Mouse (Mus musculus) gastrocnemius, postnatal 25 days (tissue): ENCODE measurements at regions not wholly inside any gene's neighbourhood (a gene's known extent, or its start where the extent isn't known, plus 50 kb on each side); places are given as distances from the start of the nearest gene placed in this dataset.
A peak's percentile ranks its signal among the peaks of the same experiment; 100 is the strongest.

Experiments used
- DNase-seq: peaks from one replicate; pipeline ENCODE4 v3.0.0; 2022

DNA sequence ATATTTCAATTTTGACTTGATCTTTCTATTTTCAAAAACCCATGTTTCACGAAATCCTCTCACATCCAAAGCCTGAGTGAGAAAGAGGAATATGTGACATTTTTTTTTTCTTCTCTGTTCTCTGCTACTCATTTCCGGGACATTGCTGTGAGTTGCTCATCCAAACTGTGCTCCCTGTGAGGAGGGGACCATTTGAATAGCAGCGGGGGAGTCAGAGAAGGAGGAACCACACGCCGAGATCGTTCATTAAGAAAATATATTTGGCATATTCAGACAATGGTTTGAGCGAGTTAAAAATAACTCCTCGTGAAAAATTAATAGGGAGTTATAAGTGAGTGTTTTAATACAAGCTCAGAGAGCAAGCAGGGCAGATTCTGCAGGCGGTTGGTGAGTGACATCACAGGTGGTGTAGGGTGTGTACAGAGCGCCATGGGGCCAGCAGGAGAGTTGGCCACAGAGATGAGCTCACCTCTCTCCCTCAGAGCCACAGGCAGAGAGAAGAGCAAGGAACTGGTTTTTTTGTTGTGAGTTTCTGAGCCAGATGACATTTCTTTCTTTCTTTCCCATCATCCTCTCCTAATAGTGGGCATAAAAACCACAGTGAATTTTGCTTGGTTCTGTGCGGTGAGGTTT, 54.4 kb upstream of the Calcoco1 start:
- no peak for DNase-seq

DNA sequence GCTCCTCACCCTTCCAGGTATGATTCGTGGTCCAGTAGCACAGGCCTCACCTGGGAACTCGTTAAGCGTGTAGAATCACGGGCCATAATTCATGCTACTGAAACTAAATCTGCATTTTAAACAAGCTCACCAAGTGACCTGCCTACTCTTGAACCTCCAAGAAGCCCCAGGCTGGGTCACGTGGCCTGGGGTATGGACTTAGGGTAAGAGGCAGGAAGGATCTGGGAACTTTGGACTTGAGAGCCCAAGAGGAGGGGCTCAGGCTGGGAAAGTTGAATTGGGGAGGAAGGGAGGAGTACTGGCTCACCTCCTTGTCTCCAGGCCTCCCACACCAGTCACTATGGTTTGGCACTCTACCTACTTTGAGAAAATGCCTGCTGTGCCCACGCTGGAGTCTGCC, 58.6 kb upstream of the Calcoco1 start:
- no peak for DNase-seq

- DNase-seq = no peak
Observed at GRCm38 (mm10) chr15:102782988-102783799, 61.2 kb upstream of the Calcoco1 start.

GRCm38 (mm10) chr15:102785055-102785820, 63.3 kb upstream of the Calcoco1 start:
- peak; percentile 23 for DNase-seq

GRCm38 (mm10) chr15:102788846-102789518, 67.0 kb upstream of the Calcoco1 start:
- no peak for DNase-seq

DNA sequence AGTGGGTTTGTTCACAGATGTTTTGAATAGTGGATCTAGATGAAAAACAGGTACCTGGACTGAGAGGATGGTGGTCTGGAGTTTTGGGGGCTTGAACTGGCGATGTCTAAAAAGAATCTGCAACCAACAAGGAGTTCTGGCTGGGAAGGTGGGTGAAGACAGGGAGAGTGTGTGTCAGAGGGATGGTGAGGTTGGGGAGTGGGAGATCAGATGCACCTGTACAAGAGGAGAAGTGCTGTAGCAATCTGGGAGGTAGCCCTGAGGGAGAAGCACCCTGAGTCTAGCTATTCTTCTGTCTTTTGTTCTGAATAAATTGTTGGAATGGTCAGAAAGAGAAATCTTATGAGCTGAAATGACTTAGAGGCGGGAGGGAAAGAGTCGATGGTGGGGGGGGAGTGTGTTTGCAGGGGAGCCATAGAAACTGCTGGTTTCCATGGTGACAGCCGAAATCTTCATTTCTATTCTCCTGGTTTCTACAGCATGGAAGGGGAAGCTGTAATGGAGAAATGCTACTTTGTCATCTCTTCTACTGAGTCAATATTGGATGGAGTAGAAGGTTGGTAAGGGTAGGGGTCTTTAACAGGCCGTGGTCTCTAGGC, 75.1 kb upstream of the Calcoco1 start:
- no peak for DNase-seq

GRCm38 (mm10) chr15:102800049-102800448, 78.1 kb upstream of the Calcoco1 start:
- DNase-seq = no peak

DNA sequence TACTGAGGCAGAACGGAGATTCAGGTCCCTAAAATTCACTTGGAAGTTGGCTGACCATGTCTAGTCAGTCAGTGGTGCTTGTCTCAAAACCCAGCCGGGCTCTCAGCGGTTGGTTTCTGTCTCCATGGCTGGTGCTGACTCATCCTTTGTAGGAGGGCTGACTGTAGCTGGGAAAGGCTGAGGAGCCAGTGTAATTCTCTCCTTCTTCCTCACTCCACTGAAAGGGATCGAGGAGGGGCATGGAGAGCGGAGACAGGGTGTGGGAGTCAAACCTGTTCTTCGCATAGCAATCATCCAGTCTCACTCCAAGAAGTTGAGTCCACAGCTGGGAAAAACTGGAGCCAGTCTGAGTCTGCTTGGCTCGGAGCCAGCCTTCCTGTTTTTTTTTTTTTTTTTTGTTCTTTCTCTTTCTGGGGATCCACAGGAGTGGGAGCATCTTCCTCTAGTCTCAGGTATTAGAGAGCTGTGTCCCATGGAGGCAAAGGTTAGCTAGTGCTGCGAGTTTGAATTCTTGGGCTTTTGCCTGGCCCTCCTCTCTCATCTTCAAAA, 80.4 kb upstream of the Calcoco1 start:
- DNase-seq = no peak

GRCm38 (mm10) chr15:102807353-102807752, 85.4 kb upstream of the Calcoco1 start:
- DNase-seq = no peak

DNA sequence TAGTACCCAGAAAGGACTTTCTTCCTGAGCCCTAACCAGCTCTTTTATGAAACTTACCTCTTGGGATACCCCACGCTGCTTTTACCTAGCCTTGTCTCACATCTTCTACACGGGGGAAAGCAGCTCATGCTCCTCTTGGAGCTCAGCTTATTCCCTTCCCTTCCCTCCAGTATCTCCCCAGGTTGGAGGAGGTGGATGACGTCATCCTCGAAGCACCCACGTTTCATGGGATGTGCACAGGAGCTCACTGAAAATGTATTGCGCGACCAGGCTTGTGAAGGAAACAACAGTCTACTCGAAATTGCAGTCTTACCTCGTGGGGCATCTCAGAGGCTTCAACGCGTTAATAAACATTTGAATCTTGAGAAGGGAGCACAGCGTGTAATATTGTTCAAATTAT, 97.2 kb upstream of the Calcoco1 start:
- DNase-seq = no peak

DNA sequence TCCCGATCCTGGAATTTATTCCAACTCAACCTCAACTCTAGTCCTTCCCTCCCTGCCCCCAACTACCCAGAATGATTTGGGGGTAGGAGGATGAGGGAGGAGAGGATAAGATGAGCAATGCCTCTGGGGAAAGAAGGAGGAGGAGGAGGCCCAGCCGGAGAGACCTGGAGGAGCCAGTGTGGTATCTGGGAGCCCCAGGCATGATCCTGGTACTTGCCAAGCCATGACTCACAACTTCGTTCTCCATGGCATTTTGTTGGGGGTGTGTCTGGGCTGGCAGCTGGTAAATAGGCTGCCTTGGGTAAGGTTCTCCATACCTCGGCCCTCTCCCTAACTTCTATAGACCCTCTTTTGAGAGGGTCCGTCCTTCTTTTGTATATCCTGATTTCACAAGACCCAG, 81.2 kb upstream of the Hoxc13 start:
- DNase-seq = no peak

GRCm38 (mm10) chr15:102862374-102862773, 58.5 kb upstream of the Hoxc13 start:
- DNase-seq = no peak

GRCm38 (mm10) chr15:102866788-102867187, 54.1 kb upstream of the Hoxc13 start:
- no peak for DNase-seq
